11 mouse cellular contexts compared by ENCODE assay signal in genomic region chr6:37336831-37337260, GRCm38 (mm10). TPM values are rescaled to one million over a fixed set of nuclear protein-coding genes. Genes with fewer than 3 reads are reported as not detected.
DNase-seq lines count a peak whose midpoint lies in the region; ATAC-seq and TF ChIP-seq lines count a peak whose summit lies in the region.
"Had no signal": no experiment of that assay in that cellular context is flagged by ENCODE, and none has a peak within 500 bp of the region (broad histone marks: within the 10 kb centered on the region; RNA-seq: fewer than 3 reads in every experiment).

No protein-coding gene starts in this region.

- 0 out of 2 replicates have a peak overlapping the region, but pooled peaks have one; percentile 36 for H3K27ac ChIP-seq in forebrain, embryonic 10.5 days
- H3K27ac ChIP-seq in forebrain, embryonic 11.5 days (ENCODE audit: low read depth, low read length) = no peak overlapping the region
- peak overlapping the region; percentile 80 for H3K27ac ChIP-seq in lung, embryonic 16.5 days (ENCODE audit: low read length)
- peak overlapping the region; percentile 60; the same call in 1 of the 2 replicates for H3K27ac ChIP-seq in limb, embryonic 12.5 days
- H3K27ac ChIP-seq in stomach, embryonic 15.5 days = peak overlapping the region; percentile 37; the same call in 1 of the 2 replicates
- H3K27ac ChIP-seq: liver, embryonic 12.5 days had no signal

- TF ChIP-seq POLR2A in lung, adult 2 months (IDR thresholded peaks at IDR 0.05; ENCODE audit: borderline replicate concordance, extremely low read depth, low read depth, low read length) = no peak

- H3K4me1 ChIP-seq in forebrain, embryonic 10.5 days = peaks cover 13% of the 10 kb centered on the region
- no peaks in the 10 kb centered on the region; the same call in 1 of the 2 replicates for H3K4me1 ChIP-seq in forebrain, embryonic 11.5 days (replicated peaks; ENCODE audit: control insufficient read depth, insufficient read depth, low read length)
- peaks cover 13% of the 10 kb centered on the region; the same call in 1 of the 2 replicates for H3K4me1 ChIP-seq in lung, embryonic 16.5 days (replicated peaks; ENCODE audit: control insufficient read depth, insufficient read depth, low read length)
- no peaks in the 10 kb centered on the region; the same call in 1 of the 2 replicates for H3K4me1 ChIP-seq in lung, adult 2 months (ENCODE audit: control insufficient read depth, insufficient read depth, low read length)
- H3K4me1 ChIP-seq in limb, embryonic 12.5 days (replicated peaks) = peaks cover 25% of the 10 kb centered on the region
- peaks cover 3% of the 10 kb centered on the region; the same call in 1 of the 2 replicates for H3K4me1 ChIP-seq in stomach, embryonic 15.5 days
- H3K4me1 ChIP-seq: liver, embryonic 12.5 days had no signal

- H3K4me2 ChIP-seq in forebrain, embryonic 11.5 days (ENCODE audit: low read depth, low read length, severe bottlenecking) = no peak overlapping the region
- peak overlapping the region; percentile 17; the same call in 1 of the 2 replicates for H3K4me2 ChIP-seq in lung, embryonic 16.5 days (ENCODE audit: low read depth, low read length)
- H3K4me2 ChIP-seq in limb, embryonic 12.5 days = no peak overlapping the region
- H3K4me2 ChIP-seq in stomach, embryonic 15.5 days = no peak overlapping the region
- H3K4me2 ChIP-seq: liver, embryonic 12.5 days had no signal

- no peak for DNase-seq in forebrain, embryonic 10.5 days (ENCODE audit: extremely low spot score, low spot score)
- no peak for DNase-seq in forebrain, embryonic 11.5 days (ENCODE audit: low spot score)
- DNase-seq in lung, adult 2 months = no peak
- DNase-seq in frontal cortex, adult 2 months (ENCODE audit: extremely low spot score in 1 of 2, low spot score in 1 of 2) = no peak
- no peak for DNase-seq in layer of hippocampus, adult 9-11 months
- DNase-seq: embryo, embryonic 11 days had no signal

- 20% methylated on average over 5 of the region's 5 CpGs for WGBS in forebrain, embryonic 10.5 days
- 15% methylated on average over 5 of the region's 5 CpGs for WGBS in forebrain, embryonic 11.5 days
- 12% methylated on average over 5 of the region's 5 CpGs for WGBS in lung, embryonic 16.5 days
- 27% methylated on average over 5 of the region's 5 CpGs for WGBS in lung, adult 2 months
- 32% methylated on average over 5 of the region's 5 CpGs for WGBS in limb, embryonic 12.5 days
- 30% methylated on average over 5 of the region's 5 CpGs for WGBS in stomach, embryonic 15.5 days

- H3K4me3 ChIP-seq in forebrain, embryonic 10.5 days = no peak overlapping the region
- H3K4me3 ChIP-seq in forebrain, embryonic 11.5 days (ENCODE audit: low read depth, low read length) = no peak overlapping the region
- no peak overlapping the region for H3K4me3 ChIP-seq in lung, embryonic 16.5 days (ENCODE audit: low read length)
- H3K4me3 ChIP-seq in lung, adult 2 months (replicated peaks; ENCODE audit: extremely low read depth, low read depth, low read length) = no peak overlapping the region
- H3K4me3 ChIP-seq in limb, embryonic 12.5 days (replicated peaks) = no peak overlapping the region
- no peak overlapping the region for H3K4me3 ChIP-seq in stomach, embryonic 15.5 days (replicated peaks)
- H3K4me3 ChIP-seq: liver, embryonic 12.5 days had no signal

- ATAC-seq in forebrain, embryonic 11.5 days (replicated peaks; ENCODE audit: low FRiP score) = no peak
- peak; percentile 89 for ATAC-seq in lung, embryonic 16.5 days (ENCODE audit: low read depth)
- no peak for ATAC-seq in limb, embryonic 12.5 days (ENCODE audit: insufficient number of reproducible peaks, insufficient read depth, low FRiP score, low TSS enrichment, low read depth)
- ATAC-seq in stomach, embryonic 15.5 days (ENCODE audit: insufficient read depth, low FRiP score, low read depth) = no peak
- ATAC-seq: inflammation-experienced regulatory T-cells, adult 6 months; liver, embryonic 12.5 days had no signal

- no peaks in the 10 kb centered on the region for H3K27me3 ChIP-seq in forebrain, embryonic 10.5 days (ENCODE audit: poor library complexity, severe bottlenecking)
- H3K27me3 ChIP-seq in forebrain, embryonic 11.5 days (ENCODE audit: control insufficient read depth, insufficient read depth, low read length) = no peaks in the 10 kb centered on the region
- H3K27me3 ChIP-seq in lung, embryonic 16.5 days (ENCODE audit: control insufficient read depth, insufficient read depth, low read depth, low read length) = no peaks in the 10 kb centered on the region
- H3K27me3 ChIP-seq in limb, embryonic 12.5 days = no peaks in the 10 kb centered on the region
- no peaks in the 10 kb centered on the region for H3K27me3 ChIP-seq in stomach, embryonic 15.5 days (replicated peaks)
- H3K27me3 ChIP-seq: liver, embryonic 12.5 days had no signal

- no peak overlapping the region for H3K9ac ChIP-seq in forebrain, embryonic 11.5 days (ENCODE audit: low read length)
- no peak overlapping the region for H3K9ac ChIP-seq in lung, embryonic 16.5 days (ENCODE audit: low read length)
- no peak overlapping the region for H3K9ac ChIP-seq in limb, embryonic 12.5 days (replicated peaks)
- H3K9ac ChIP-seq in stomach, embryonic 15.5 days = no peak overlapping the region
- H3K9ac ChIP-seq: liver, embryonic 12.5 days had no signal

- H3K9me3 ChIP-seq in forebrain, embryonic 10.5 days = no peaks in the 10 kb centered on the region
- no peaks in the 10 kb centered on the region for H3K9me3 ChIP-seq in forebrain, embryonic 11.5 days (ENCODE audit: control insufficient read depth, low read length)
- H3K9me3 ChIP-seq in lung, embryonic 16.5 days (ENCODE audit: control insufficient read depth, low read length) = no peaks in the 10 kb centered on the region
- H3K9me3 ChIP-seq in limb, embryonic 12.5 days = no peaks in the 10 kb centered on the region
- H3K9me3 ChIP-seq in stomach, embryonic 15.5 days = no peaks in the 10 kb centered on the region
- H3K9me3 ChIP-seq: liver, embryonic 12.5 days had no signal

- peaks cover 4% of the 10 kb centered on the region; the same call in 1 of the 2 replicates for H3K36me3 ChIP-seq in forebrain, embryonic 10.5 days (replicated peaks)
- no peaks in the 10 kb centered on the region for H3K36me3 ChIP-seq in forebrain, embryonic 11.5 days (ENCODE audit: control insufficient read depth, insufficient read depth, low read length)
- H3K36me3 ChIP-seq in lung, embryonic 16.5 days (ENCODE audit: control insufficient read depth, insufficient read depth, low read length) = peaks cover 36% of the 10 kb centered on the region
- peaks cover 77% of the 10 kb centered on the region for H3K36me3 ChIP-seq in limb, embryonic 12.5 days
- peaks cover 12% of the 10 kb centered on the region for H3K36me3 ChIP-seq in stomach, embryonic 15.5 days

- TF ChIP-seq CTCF in lung, adult 2 months (IDR thresholded peaks at IDR 0.05; ENCODE audit: insufficient read depth, low read length) = no peak

RNA-seq across cellular contexts. Expression of gene Dgki, which starts 36.9 kb away (rescaled TPM):
- polyA plus RNA-seq in forebrain, embryonic 10.5 days (2016; fragmentation: Nextera tagmentation; extraction: Ambion mirVana) = 0.38 and 1.0 TPM in 2 replicates
- 2.8 TPM in 2 replicates for polyA plus RNA-seq in forebrain, embryonic 11.5 days (2014; fragmentation: Nextera tagmentation; extraction: Ambion mirVana)
- 0.58 and 0.67 TPM in 2 replicates for polyA plus RNA-seq in lung, embryonic 16.5 days (2015; fragmentation: Nextera tagmentation; extraction: Ambion mirVana)
- polyA plus RNA-seq in lung, adult 2 months (2012; rRNA removed) = 0.06 and 0.09 TPM in 2 replicates
- polyA plus RNA-seq in limb, embryonic 12.5 days (2016; fragmentation: Nextera tagmentation; extraction: Ambion mirVana) = 1.0 TPM in 2 replicates
- 0.76 and 0.81 TPM in 2 replicates for polyA plus RNA-seq in stomach, embryonic 15.5 days (2015; fragmentation: Nextera tagmentation; extraction: Ambion mirVana)
- polyA plus RNA-seq in frontal cortex, adult 2 months (2012; rRNA removed) = 11.4 and 11.6 TPM in 2 replicates
